In genomic region chr9:74145203-74145602, GRCm38 (mm10) we compare ENCODE assay signal across 19 mouse cellular contexts. TPM values are rescaled to one million over a fixed set of nuclear protein-coding genes. Genes with fewer than 3 reads are reported as not detected.
A peak's percentile ranks its signal among the peaks of the same experiment; 100 is the strongest.
DNase-seq lines count a peak whose midpoint lies in the region; TF ChIP-seq lines count a peak whose summit lies in the region.
"Had no signal": no experiment of that assay in that cellular context is flagged by ENCODE, and none has a peak within 500 bp of the region (broad histone marks: within the 10 kb centered on the region; RNA-seq: fewer than 3 reads in every experiment).

No protein-coding gene starts in this region.

- in situ Hi-C loops in CH12.LX (cut with MboI; ENCODE audit: low pct_ligation_motif_present, low pct_unique_long_range_greater_than_20kb, low sequenced_read_pairs): no loop called here

- no peak for TF ChIP-seq POLR2A in CH12.LX (IDR thresholded peaks at IDR 0.05; ENCODE audit: low read depth, low read length)

- no peaks in the 10 kb centered on the region for H3K9me3 ChIP-seq in CH12.LX (replicated peaks; ENCODE audit: low read length)

- DNase-seq in heart, adult 11 months: peak; percentile 71
- DNase-seq in heart, adult 8-10 months (ENCODE audit: low spot score): no peak
- peak; percentile 75 for DNase-seq in CH12.LX (ENCODE audit: extremely low read depth)
- no peak for DNase-seq in frontal cortex, postnatal 14 days (ENCODE audit: low spot score in 2 of 2)
- DNase-seq: adrenal gland, adult 2 months; adrenal gland, adult 8-10 months; adrenal gland, postnatal 10 days; adrenal gland, postnatal 14 days; adrenal gland, postnatal 25 days; adrenal gland, postnatal 36 days; B cell, adult 2 months; cerebellum, adult 11 months; cerebellum, adult 11-12 months; cerebellum, adult 18-20 months; cerebellum, adult 2 months had no signal

- no peaks in the 10 kb centered on the region for H3K27me3 ChIP-seq in CH12.LX (replicated peaks)

- H3K79me2 ChIP-seq in CH12.LX (replicated peaks; ENCODE audit: control insufficient read depth, extremely low read depth, insufficient read depth, poor library complexity, severe bottlenecking): no peaks in the 10 kb centered on the region

- TF ChIP-seq RAD21 in CH12.LX (IDR thresholded peaks at IDR 0.05; ENCODE audit: low read depth, low read length): no peak

- no peak for TF ChIP-seq CTCF in CH12.LX (conservative IDR thresholded peaks at IDR 0.05 in 1 of 2, IDR thresholded peaks at IDR 0.05 in 1 of 2; ENCODE audit: low read depth in 2 of 2, low read length in 2 of 2)

- H3K27ac ChIP-seq in CH12.LX (ENCODE audit: insufficient read depth, low read depth): no peak overlapping the region

- no peak overlapping the region for H3K4me3 ChIP-seq in CH12.LX (replicated peaks in 1 of 3; ENCODE audit: low read depth in 2 of 3, low read length in 2 of 3, poor library complexity in 1 of 3)

- peaks cover 4 to 21% of the 10 kb centered on the region in 2 experiments; a peak in 3 of 4 replicates for H3K4me1 ChIP-seq in CH12.LX (ENCODE audit: control insufficient read depth in 1 of 2, insufficient read depth in 2 of 2)

- no peaks in the 10 kb centered on the region for H3K36me3 ChIP-seq in CH12.LX (replicated peaks in 1 of 2; ENCODE audit: control insufficient read depth in 1 of 2, insufficient read depth in 1 of 2, low read length in 1 of 2)
- H3K36me3 ChIP-seq: G1E had no signal

- TF ChIP-seq EP300 in CH12.LX (IDR thresholded peaks at IDR 0.05; ENCODE audit: low read length): 0 out of 2 replicates have a peak, but pooled peaks have one; percentile 29

- H3K4me2 ChIP-seq in CH12.LX (ENCODE audit: insufficient read depth, low read depth, poor library complexity, severe bottlenecking): peak overlapping the region; percentile 45

- no peak overlapping the region for H3K9ac ChIP-seq in CH12.LX (ENCODE audit: insufficient read depth, low read depth)

- dilution Hi-C loops in CH12.LX (cut with MboI; ENCODE audit: extremely low pct_ligation_motif_present, extremely low pct_unique_long_range_greater_than_20kb, low sequenced_read_pairs): no loop called here

TF ChIP-seq in CH12.LX, 34 proteins besides CTCF, POLR2A, EP300 and RAD21:
- TF ChIP-seq TCF12 (IDR thresholded peaks at IDR 0.05; ENCODE audit: low read depth, low read length): no peak
- 0 out of 2 replicates have a peak, but pooled peaks have one; percentile 27 for TF ChIP-seq ELF1 (IDR thresholded peaks at IDR 0.05; ENCODE audit: low read depth, low read length)
- TF ChIP-seq JUN (IDR thresholded peaks at IDR 0.05; ENCODE audit: insufficient read depth, low read depth, low read length): 0 out of 2 replicates have a peak, but pooled peaks have one; percentile 9
- TF ChIP-seq ZKSCAN1 (IDR thresholded peaks at IDR 0.05; ENCODE audit: borderline replicate concordance, low read depth, low read length): no peak
- peak; percentile 75 for TF ChIP-seq IRF4 (IDR thresholded peaks at IDR 0.05; ENCODE audit: low read depth, low read length)

RNA-seq across cellular contexts. Expression of gene Wdr72, which starts 35.0 kb away (rescaled TPM):
- total RNA-seq in heart, adult 8-10 months (2022): under 1 TPM; 0.06 to 0.14 (median 0.11) TPM
- total RNA-seq in CH12.LX (2012; rRNA removed): 0.04 TPM in 2 replicates
- total RNA-seq in CH12.LX (2014; rRNA removed): not detected in 2 replicates
- not detected in 2 replicates for polyA plus RNA-seq in CH12.LX (2012; ENCODE audit: insufficient read length, low read depth)
- total RNA-seq: adrenal gland, adult 2 months; adrenal gland, postnatal 25 days; adrenal gland, postnatal 36 days; MEL had no signal
- polyA plus RNA-seq: adrenal gland, adult 2 months; C2C12; CD4-positive, CD25-positive, alpha-beta regulatory T cell, adult 4 months; G1E had no signal

Comparison
In these comparisons a context has a peak if more than half of its experiments do, and no peak if none do; other contexts are left out.
1. DNase-seq: peak in heart, adult 11 months (single experiment) and CH12.LX (single experiment); none in heart, adult 8-10 months (single experiment) and frontal cortex, postnatal 14 days (0 of 2).